Mouse (Mus musculus) mouse trophoblast stem cell (cell line): Measurements from ENCODE around the gene Rftn2.
"Not testable (repeated sequence)": the region's sequence is repeated elsewhere in the genome, so short reads cannot be mapped to it uniquely, and the experiment has no call there.

Experiments
- in situ Hi-C, 2 experiments: fragments of 300-500 bp; cut with MseI, MboI; formaldehyde crosslinking; loops; 2 replicates in 1 of 2; 3 replicates in 1 of 2; pipeline ENCODE4 v1.15.1; 2025

Rftn2 gene

DNA sequence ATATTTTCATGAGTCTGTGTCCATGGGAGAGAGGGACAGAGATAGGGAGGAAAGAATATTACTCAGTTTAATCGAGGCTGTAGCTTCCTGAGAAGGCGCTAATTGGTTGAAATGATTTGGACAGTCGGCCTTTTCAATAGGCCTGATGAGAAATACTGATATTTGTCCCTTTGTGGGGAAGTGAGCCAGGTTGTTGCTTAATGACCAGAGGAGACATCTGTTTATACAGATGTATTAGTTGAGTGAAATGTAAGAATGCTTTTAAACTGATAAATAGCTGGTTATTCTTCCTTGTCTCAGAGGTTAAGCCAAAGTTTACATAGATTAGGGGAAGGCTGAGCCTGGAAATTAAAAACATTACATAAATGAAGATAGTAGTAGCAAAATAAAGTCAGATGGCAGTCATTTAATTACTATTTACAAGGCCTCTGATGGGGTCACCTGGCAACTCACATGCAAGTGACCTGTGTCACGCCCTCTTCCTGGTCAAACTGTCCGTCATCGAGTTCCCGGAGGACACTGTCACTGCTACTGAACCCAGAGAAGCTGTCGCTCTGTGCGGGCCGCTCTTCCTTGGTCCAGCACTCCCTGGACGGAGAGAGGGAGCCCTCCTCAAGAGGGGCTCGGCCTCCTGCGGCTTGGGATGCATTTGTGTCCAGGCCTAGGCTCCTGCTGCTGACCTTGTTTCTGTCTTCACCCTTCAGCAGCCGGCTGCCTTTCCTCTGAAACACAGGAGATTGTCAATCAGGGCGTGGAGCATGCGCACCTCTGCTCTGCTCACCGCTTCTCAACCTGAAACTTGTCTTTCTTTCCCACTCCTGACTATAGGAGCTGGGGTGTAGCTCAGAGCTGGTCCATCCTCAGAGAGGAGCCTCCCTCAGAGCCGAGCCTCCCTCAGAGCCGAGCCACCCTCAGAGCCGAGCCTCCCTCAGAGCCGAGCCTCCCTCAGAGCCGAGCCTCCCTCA lies 54.9 kb downstream of the Rftn2 start:
- in situ Hi-C loops: no loop called here

DNA sequence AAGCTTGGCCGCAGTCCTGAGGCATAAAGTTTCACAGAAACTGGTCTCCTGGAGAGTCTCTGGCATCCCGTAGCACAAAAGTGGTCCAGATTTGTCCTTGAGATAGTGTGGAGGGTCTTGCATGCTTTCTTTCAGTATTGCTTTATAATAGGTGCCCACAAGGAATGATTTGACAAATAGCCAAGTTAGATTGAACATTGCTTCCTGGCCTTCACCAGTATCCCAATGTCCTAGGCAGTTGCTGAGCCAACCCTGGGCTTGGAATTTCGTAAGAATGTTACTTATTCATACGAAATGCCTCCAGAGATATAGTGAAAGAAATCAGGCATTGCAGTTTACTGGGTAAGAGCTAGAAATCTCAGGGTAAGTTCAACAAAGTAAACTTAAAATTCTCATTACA lies 58.0 kb downstream of the Rftn2 start:
- in situ Hi-C loops: no loop called here

DNA sequence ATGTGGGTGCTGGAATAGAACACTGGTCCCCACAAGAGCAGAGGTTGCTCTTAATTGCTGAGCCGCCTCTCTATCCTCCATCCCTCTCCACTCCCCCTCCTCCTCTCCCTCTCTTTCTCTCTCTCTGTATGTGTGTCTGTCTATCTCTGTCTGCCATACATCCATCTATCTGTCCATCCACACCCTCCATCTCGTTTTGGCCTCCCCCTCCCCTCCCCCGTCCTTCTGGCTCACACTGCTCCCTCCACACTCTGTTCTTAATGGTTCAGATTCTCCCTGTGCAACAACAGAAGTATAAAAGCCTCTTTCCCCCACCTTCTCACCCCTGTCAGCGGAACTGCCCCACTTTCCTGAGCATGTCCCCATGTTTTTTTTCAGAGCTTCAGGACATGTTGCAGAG lies 59.0 kb downstream of the Rftn2 start:
- in situ Hi-C loops: no loop called here

DNA sequence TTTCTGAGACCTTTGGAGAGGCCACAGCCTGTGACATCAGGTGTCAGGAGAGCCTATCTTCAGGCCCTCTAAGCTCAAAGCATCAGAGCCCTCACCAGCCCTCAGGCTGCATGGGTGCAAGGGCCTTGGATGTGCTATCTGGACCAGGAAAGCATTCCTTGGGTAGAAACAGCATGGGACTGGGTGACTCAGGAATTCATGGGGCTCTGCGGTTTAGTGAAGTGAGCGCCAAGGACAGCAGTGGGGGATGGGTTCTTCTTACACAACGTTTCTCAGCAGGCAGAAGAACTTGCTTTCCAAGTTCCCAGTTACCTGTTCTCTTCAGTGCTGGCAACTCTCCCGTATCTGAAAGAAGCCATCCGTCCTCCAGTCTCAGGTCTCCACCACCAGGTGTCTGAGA lies 62.6 kb downstream of the Rftn2 start:
- in situ Hi-C loops: no loop called here

DNA sequence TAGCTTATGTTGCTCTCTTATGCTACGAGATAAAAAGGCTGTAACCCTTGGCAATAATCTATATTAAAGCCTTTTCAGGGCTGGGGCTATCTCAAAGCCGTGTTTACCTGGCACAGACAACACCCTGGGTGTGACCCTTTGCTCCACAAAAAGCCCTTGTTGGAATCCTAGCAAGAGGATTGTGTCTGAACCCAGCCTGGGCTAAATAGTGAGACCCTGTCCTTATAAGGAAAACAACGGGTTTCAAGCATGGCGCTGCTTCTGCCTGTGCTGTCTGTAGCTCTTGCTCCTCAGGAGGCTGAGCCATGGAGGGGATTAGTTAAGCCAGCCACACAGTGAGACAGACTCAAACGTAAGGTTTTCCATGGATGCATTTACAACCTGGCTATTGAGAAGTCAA lies 63.8 kb downstream of the Rftn2 start:
- in situ Hi-C loops: no loop called here

DNA sequence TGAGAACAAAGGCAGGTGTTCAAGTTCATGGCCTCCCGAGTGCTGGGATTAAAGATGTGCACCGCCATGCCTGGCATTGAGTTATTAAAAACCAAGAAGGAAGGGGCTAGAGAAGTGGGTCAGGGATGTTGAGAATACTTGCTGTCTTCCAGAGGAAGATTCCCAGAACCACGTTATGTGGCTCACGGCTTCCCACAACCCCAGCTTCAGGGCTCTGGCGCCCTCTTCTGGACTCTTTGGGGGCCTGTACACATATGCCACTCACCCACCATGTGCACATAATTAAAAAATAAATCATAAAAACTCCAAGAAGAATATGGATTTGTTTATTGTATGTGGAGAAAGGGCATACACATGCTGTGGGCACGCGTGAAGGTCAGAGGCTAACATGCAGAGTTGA lies 64.7 kb downstream of the Rftn2 start:
- in situ Hi-C loops: no loop called here

DNA sequence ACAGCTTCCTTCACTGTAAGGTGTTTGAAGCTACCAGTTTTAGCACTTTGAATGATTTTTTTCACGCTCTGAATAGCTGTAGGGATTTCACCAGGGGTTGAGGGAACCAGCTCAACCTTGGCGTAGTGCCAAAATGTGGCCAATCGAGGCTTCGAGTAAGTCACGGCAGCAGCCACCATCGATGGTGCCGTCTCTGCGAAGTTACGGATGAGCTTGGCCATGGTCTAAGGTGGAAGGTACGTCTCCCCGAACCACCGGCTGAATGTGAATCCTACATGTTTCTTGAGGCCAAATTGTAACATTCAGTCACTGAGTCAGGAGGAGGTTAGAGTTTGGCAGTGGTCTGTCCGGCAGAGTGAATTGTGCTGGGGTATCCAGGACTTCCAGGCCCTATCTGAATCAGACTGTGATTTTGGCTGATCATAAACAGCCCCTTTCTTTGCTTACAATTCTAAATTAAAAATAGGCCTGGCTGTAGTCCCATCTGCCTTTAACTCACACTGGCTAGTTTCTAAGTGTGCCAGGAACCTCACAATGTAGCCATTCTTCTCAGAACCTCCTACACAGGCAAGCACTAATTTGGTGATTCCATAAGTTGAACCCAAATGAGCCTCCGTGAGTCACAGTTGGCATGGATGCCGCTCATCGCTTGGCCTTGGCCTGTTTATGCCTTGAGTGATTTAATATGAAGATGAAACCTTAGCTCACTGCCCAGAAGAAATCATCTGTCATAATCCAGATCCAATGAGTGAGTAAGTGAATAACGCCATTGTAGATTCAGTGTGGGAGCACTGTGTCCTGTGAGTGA lies 65.5 kb downstream of the Rftn2 start:
- in situ Hi-C loops: no loop called here

DNA sequence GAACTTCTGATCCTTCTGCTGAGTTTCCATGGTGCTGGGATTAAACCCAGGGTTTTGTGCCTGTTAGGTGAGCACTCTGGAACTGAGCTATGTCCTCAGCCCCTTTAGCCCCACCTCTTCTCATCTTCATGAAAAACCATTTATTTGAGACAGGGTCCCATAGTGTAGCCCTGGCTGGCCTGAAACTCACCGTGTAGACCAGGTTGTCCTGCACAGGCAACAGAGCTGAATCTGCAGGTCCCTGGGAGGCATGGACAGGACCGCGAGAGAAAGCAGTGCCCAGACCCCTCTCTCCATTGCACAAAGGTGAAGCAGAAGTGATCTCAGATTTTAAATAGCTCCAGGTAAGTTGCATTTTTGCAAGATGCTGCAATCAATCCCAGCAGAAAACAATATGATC lies 66.4 kb downstream of the Rftn2 start:
- in situ Hi-C loops: no loop called here

DNA sequence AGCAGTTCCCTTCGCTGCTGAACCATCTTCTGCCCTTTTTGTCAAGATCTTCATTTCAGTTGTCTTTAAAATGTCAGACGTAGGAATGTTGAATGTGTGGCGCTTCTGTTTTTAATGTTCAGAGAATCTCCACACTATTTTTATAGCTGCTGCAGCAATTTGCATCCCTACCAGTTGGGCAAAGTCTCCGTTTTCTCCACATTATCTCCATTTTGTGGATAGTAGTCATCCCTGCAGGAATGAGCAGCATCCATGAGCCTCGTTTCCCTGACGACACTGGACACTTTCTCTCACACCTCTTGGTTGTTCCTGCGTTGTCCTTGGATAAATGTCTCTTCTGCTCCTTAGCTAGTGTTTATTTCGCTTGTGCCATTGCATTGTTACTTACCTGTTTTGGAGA lies 67.8 kb downstream of the Rftn2 start:
- in situ Hi-C loops: no loop called here

DNA sequence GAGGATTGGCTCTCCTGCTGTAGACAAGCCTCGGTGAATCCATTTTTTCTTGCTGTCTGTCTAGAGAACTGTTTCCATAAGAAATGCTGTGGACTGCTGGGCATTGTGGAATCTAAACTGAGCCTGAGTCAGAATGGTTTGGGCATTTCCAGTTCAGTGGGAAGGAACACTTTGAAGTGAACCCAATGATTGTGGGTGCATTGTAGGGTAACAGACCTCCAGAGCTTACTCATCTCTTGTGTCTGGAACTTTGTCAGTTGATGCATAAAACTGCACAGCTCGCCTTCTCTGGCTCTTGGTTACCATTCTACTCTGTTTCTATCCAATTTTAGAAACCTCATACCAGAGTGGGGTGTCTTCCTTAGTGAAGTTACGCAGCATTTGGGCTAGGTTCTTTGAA lies 68.4 kb downstream of the Rftn2 start:
- in situ Hi-C loops: no loop called here

DNA sequence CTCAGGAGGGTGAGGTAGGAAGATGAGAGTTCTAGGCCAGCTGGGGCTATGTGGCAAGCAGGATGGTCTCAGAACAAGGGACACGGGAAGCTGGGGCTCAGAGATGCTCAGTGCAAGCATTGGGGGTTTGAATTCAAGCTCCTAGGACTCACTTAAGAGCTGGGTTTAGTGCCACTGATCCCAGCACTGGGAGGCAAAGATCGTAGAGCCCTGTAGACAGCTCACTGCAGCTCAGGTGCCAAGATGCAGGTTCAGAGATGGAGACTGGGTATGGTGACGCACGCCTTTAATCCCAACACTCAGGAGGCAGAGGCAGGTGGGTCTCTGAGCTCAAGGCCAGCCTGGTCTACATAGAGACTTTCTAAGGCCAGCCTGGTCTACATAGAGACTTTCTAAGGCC lies 69.3 kb downstream of the Rftn2 start:
- in situ Hi-C loops: no loop called here

DNA sequence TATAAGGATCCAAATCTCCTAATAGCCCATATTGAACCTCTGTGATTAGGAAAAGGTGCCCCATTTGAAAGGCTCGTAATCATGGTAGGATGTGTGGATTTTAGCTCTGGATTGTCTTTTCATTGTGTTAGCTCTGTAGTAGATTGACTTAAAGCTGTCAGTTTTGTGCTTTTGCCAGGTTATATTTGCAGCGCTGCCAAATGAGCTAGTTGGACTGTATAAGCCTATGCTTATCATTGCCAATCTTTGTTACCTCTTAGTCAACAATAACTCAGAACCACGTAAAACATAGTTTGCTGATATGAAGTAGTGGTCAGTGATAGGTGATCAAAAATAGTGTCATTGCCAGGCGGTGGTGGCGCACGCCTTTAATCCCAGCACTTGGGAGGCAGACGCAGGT lies 81.0 kb downstream of the Rftn2 start:
- in situ Hi-C loops: no loop called here

DNA sequence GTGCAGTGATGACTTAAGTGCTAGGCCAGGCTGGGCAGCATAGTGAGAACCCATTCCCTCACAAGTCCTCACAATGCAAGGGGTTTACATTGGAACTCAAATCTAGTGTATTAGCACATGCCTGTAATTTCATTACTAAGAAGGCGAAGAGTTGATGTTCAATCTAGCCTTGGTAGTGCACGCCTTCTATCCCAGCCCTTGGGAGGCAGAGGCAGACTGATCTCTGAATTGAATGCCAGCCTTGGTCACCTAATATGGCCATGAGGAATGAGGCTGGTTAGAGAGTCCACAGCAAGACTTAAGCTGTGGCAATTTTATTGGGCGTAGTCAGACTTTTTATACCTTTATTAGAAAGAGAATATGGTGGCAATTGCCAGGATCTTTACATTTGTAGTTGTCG lies 82.2 kb downstream of the Rftn2 start:
- in situ Hi-C loops: no loop called here

DNA sequence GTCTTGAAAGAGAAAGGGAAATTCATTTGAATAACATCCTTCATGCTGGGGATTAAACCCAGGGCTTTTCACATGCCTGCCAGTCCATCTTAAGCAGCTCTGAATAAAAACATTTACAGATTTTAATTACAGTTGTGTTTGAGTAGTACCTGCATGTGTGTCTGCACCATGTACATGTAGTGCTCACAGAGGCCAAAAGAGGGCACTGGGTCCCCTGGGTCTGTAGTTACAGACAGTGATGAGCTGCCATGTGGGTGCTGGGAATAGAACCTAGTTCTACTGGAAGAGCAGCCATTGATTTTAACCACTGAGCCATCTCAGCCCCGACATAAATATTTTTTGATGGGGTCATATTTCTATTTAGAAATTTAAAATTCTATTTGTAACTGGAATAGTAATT lies 90.7 kb downstream of the Rftn2 start:
- in situ Hi-C loops: no loop called here

DNA sequence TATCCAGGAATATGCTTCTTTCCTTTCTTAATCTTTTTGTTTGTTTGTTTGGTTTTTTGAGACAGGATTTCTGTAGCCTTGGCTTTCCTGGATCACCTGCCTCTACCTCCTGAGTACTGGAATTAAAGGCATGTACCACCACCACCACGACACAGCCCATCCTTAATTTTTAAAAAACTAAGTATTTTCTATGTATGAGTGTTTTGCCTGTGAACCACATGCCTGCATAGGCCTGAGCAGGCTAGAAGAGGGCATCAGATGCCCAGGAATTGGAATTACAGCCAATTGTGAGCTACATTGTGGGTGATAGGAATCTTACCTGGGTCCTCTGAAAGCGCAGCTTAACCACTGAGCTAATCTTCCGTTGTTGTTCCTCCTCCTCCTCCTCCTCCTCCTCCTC lies 92.3 kb downstream of the Rftn2 start:
- in situ Hi-C loops: no loop called here

DNA sequence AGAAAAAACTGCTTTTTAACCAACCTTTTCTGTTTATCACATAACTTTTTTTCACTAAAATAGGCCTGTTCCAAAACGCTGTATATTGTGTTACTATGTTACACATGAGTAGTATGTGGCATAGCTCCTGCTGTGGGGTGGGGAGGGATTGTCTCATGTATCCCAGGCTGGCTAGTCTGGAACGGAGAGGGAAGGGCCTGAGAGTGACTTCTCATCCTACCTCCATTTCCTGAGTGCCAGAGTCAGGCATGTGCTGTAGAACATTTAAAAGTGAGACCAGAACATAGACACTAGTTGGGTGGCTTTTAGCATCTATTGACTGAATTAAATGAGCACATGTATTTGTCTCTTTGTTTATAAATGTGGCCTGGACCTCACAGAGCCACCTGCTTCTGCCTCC lies 93.4 kb downstream of the Rftn2 start:
- in situ Hi-C loops: no loop called here

DNA sequence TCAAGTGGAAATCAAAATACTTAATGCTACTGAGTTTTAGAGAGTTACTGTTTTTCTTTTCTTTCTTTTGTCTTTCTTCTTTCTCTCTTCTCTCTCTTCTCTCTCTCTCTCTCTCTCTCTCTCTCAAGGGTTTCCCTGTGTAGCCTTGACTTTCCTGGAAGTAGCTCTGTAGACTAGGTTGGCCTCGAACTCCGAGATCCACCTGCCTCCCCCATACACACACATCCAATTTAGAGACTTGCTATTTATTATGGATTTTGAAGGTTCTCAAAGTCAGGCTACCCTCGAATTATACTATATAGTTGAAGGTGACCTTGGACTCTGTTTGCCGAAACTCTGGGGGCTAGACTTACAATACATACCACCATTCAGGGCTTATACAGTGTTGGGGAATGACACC lies 94.3 kb downstream of the Rftn2 start:
- in situ Hi-C loops: no loop called here

DNA sequence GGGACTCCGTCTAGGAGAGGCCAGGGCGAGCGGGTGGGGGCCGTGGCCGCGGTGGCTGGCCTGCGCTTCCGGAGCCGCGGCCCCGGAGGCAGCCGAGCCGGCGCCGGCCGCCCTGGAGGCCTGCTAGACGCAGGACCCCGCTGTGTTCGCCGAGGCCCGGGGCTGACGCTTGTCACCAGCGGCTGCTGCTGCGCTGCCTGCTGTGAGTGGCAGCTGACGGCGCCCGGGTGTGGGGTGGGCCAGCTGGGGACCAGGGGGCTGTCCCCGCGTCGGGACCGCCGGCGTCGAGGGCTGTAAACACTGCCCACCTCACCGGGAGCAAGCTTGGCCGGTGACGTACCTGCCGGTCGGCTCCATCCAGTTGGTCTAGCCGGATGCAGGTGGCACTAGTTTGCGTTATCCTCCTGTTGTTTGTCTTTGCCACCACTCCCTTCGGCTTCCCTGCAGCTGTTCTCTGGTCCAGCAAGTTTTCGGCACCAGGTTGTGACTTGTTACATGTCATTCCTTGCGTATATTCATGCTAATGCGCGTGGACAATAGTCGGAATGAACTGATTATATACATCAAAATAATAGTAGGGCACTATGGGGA lies 95.1 kb downstream of the Rftn2 start:
- in situ Hi-C loops: no loop called here

DNA sequence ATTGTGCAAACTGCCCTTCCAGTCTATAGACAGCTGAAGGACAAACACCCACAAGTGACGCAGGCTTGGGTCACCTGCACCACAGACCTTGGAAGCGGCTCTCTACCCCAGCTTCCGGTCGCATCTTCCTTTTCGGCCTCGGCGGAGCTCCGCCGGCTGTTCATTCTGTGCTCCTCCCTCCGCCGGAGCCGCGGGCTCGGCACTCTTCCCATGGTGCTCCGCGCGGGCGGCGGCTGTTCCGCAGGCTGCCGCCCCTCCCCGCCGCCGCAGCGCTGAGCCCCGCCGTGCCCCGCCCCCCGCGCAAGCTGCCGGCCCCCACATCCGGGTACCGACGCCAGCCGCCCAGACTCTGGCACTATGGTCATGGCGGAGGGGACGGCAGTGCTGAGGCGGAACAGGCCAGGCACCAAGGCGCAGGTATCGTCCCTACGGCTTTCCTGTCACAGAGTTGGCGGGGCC lies 95.6 kb downstream of the Rftn2 start, which contains the start of gene Mob4:
Gene Mob4, plus strand, starts transcription at position 289 of the 459 bp plus-strand sequence.
- in situ Hi-C loops: no loop called here

DNA sequence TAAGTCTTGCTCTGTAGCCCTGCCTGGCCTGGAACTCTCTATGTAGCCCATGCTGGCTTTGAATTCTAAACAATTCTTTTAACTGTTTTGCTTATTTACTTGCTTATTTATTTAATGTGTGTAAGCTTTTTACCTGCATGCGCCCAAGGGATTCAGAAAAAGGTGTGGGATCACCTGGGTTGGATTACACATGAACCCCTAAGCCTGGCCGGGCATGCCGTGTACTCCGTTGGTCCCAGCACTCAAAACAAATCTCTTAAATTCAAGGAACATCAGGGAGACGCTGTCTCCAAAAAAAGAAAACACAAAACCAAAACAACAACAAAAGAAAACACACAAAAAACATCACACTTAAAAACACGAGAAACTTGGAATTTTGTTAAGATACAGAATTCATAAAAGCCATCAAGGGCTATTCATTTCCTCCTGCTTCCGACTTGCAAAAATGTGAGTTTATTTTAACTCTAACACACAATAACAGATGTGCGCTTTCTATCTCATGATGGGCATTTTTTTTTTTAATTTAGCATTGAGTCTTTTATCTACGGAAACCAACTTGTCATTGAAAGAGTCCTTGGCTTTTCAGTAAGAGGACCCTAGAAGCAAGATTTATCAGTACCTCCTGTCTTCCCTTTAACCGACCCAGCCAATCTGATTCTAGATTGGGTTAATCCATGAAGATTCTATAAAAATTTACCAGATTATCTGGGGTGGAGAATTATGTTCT lies 96.2 kb downstream of the Rftn2 start:
- in situ Hi-C loops: no loop called here

DNA sequence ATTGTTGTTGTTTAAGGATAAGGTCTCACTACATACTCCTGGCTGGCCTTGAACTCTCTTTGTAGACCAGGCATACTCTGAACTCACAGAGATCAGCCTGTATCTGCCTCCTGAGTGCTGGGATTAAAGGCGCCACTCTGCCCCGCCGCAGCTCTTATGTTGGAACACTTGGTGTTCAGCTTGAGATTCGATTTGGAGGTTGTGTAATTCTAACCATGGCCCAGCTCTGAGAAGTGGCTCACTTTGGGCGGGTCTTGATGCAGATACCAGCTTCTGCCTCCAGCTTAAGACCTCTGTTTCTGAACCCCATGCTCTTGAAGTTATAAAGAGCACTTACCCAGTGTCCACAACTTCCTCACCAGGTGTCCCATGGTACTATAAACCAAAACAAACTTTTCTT lies 96.9 kb downstream of the Rftn2 start:
- in situ Hi-C loops: no loop called here

DNA sequence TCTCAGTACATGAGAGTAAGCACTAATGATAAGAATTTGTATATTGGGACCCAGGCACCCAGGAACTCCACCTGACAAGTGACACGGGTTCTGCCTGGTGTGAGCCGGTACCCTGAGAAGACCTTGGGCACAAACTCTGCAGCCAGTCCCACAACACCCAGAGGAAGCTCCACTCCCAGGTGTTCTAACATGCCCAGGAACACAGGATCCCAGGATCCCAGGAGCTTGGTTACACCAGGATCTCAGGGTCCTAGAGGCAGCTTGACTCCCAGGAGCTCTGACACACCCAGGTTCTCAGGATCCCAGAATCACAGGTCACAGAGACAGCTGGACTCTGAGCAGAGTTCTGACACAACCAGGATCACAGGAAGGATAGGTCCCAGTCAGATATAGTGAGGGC lies 102.4 kb downstream of the Rftn2 start:
- in situ Hi-C loops: not testable (repeated sequence)
